Mouse (Mus musculus): ENCODE results near the gene Mtnr1a.

- TF ChIP-seq POLR2A (IDR thresholded peaks at IDR 0.05; ENCODE audit: insufficient read length, low read depth) = no peak
- TF ChIP-seq TCF12 (IDR thresholded peaks at IDR 0.05; ENCODE audit: insufficient read depth, poor library complexity, severe bottlenecking) = no peak
Observed at GRCm38 (mm10) chr8:45019241-45019640, 49.7 kb upstream of the Mtnr1a start.

Measured in myocyte (in vitro differentiated cells).